Mouse (Mus musculus) thymus, postnatal 0 days (tissue): ENCODE measurements around the gene Cx3cr1. TPM values are rescaled to one million over a fixed set of nuclear protein-coding genes. Genes with fewer than 3 reads are reported as not detected.

ENCODE experiments used
- DNase-seq: peaks from one replicate; pipeline ENCODE4 v3.0.0-alpha.2; 2015; ENCODE audit warnings: low spot score
- polyA plus RNA-seq: library from polyadenylated mRNA; unstranded; fragments of >200 nt; fragmentation: Nextera tagmentation; extraction: Ambion mirVana; gene quantifications from 2 replicates; pipeline ENCODE4 v1.2.1, GENCODE M21; 2015

Cx3cr1 gene
- polyA plus RNA-seq, 1 experiment from 2014 or later: 4.3 TPM

DNA sequence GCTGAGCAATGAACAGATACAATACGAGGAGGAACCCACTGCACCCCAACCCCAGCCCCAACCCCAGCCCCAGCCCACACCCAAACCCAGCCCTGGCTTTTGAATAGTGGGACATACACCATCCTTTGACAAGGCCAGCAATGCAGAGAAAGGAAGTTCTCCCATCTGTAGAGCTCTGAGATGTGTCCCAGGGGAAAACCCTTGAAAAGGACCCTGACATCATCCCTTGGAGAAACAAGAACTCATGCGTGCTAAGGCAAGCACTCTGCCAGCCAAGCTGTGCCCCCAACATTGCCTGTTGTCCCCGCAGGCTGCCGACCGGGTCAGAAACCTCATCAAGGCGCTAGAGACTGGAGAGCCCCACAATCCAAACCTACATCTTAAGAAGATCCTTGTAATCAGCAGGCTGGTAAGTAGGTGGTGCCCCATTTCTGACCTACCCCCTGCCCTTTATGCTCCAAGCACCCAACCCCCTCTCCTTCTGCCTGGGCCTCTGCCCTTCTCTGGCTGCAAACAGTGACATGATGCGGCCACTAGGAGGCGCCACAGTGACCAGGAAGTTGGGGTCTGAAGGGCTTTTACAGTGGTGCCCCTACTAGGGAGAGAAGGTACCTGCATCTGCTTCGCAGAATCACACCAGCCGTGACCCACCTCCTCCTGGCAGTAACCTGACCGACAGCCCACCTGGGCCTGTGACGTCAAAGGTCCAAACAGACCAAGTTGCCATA lies 124.3 kb downstream of the Cx3cr1 start:
- DNase-seq: peak; percentile 65

DNA sequence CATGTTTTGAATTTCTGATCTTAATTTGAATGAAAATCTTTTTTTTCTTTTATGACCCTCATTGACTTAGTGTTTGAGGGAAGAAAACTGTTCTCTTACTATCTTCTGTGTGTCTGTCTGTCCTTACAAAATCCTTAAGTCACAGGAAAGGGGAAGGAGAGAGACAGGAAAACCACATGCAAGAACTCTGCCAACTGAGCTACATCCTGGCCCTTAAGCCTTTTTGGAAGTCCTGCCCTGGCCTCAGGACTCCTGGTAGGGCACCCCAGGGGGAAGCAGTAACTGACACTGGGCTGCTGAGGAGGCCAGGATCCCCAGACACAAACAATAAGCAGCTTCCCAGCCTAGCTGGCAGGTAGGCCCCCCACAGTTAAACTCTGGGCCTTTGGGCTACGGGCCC lies 126.4 kb downstream of the Cx3cr1 start:
- no peak for DNase-seq

- DNase-seq: no peak
These were observed 127.8 kb downstream of the Cx3cr1 start for GRCm38 (mm10) chr9:119941861-119942260.

DNA sequence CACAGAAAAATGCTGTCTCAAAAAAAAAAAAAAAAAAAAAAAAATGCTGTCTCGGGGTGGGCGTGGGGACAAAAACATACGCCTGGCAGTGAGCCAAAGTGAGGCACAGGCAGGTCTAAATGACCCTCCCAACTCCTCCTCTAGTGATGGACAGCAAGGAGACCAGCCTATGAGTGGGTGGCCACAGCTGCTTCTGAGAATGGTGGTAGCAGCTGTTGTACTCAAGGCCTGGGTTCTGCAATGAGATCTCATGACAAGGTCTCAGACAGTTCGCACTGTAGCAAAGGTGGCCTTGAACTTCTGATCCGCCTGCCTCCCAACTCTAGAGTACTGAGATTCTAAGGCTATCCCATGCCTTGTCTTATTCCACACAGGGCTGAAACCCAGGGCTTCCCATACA lies 128.3 kb downstream of the Cx3cr1 start:
- no peak for DNase-seq

DNA sequence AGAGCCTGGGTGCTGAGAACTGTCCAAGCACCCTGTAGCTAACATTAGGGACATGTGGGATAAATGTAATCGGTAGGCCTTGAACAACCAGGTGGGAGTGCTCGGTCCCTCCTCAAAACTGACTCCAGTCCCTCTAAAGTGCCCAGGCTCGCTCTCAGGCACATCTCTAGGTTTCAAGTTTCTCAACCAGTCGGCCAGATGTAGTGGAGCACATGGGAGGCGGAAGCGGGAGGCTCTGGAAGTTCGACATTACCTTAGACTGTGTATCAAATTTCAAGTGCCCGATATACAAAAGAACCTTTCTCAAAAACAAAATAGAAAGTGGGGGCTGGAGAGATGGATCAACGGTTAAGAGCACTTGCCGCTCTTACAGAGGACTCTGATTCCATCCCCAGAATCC lies 130.0 kb downstream of the Cx3cr1 start:
- no peak for DNase-seq

- DNase-seq: peak; percentile 26
These were observed 131.2 kb downstream of the Cx3cr1 start for GRCm38 (mm10) chr9:119938496-119938895.

GRCm38 (mm10) chr9:119937005-119937773 lies 132.5 kb downstream of the Cx3cr1 start, which contains the start of the genes Gorasp1 and Ttc21a:
TSS of gene Gorasp1 (minus strand) at chr9:119937565.
TSS of gene Ttc21a (plus strand) at chr9:119937606.
- DNase-seq: peak; percentile 94

- no peak for DNase-seq
These were observed 136.0 kb downstream of the Cx3cr1 start for GRCm38 (mm10) chr9:119933675-119934074.

DNA sequence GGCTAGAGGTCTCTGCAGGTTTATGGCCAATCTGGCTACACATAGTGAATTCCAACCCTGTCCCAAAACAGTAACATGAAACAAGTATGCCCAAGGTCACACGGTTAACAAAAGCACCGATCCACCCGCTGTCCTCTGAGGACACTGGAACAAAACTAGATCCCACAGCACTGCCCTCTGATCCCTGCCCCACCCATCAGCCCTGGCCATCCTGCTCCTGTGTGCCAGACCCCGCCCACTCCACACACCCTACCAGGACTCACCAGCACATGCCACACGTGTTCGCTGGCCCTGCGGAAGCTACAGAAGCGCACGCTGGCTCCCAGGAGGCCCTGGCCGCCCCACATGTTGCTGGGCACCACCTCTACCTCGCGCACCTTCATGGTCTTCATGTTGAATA lies 137.3 kb downstream of the Cx3cr1 start:
- DNase-seq: no peak

GRCm38 (mm10) chr9:119926497-119926896 lies 143.2 kb downstream of the Cx3cr1 start:
- DNase-seq: no peak

- DNase-seq: no peak
These were observed 143.9 kb downstream of the Cx3cr1 start for GRCm38 (mm10) chr9:119925729-119926128.

DNA sequence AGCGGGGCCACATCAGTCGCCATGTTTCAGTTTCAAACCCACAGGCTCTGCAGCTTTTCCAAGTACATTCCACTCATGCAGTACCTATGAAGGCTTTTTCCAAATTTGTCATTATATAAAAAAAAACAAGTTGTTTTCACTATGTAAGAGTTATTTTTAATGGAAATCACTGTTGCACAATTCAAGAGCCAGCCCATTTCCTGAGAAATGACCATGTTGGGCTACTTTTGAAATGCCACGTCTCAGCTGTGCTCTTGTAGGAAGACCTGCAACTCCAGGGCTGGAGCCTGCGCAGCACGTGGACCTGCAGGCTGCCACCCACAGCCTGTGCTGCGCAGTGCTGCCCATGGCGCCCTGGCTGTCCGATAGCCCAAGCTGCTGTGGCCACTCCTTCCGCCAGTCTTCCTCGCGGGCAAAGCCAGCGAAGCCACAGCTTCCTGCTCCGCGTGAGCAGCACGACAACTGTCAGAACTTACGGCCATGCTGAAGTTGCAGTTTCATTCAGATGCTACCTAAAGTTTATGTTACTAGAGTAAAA lies 144.5 kb downstream of the Cx3cr1 start:
- DNase-seq: no peak

GRCm38 (mm10) chr9:119923462-119923861 lies 146.2 kb downstream of the Cx3cr1 start:
- no peak for DNase-seq

GRCm38 (mm10) chr9:119919858-119920257 lies 149.8 kb downstream of the Cx3cr1 start:
- DNase-seq: no peak

DNA sequence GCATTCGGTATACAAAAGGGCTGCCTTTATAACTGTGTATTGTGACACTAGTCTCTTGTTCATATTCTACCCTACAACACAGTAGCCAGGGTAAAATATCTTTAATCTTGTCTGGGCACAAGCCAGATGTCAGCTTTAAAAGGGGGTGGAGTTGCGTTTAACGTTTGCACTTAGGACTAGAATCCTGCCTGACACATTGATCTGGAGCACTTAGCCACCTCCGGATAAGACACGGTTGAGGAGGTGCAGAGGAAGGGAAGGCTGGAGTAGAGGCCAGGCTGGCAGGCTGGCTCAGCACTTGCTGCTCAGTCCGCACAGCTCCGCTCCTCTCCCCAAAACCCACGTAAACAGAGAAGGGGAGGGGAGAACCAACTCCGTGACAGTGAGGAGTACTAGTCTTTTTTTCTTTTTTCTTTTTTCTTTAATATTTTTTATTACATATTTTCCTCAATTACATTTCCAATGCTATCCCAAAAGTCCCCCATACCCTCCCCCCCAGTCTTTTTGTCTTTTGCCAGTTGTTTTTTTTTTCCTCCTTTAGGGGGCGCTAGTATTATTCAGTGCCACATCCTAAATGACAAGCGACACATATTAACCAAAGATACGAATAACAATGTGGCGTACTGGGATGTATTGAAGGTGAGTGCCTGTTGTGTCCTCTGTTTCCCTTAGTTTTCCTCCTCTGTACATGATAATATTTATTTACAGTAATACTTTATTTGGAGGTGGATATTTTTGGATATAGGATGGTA lies 156.4 kb downstream of the Cx3cr1 start:
- no peak for DNase-seq

DNA sequence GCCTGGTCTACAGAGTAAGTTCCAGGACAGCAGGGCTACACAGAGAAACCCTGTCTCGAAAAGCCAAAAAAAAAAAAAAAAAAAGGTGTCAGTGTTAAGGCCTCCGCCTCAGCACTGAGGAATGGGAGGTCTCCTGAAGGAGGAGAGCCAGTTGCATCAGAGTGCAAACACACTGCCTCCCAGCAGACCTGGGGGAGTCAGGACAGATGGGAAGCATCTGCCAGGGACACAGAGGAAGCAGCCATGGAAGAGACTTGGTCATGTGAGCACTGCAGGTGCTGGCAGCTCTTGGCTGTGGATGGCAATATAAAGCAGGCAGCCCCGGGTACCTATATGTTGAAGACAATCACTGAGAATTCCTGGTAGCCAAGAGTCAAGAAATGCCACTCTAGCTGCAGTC lies 159.7 kb downstream of the Cx3cr1 start:
- DNase-seq: no peak

GRCm38 (mm10) chr9:119908708-119909107 lies 161.0 kb downstream of the Cx3cr1 start:
- DNase-seq: no peak

DNA sequence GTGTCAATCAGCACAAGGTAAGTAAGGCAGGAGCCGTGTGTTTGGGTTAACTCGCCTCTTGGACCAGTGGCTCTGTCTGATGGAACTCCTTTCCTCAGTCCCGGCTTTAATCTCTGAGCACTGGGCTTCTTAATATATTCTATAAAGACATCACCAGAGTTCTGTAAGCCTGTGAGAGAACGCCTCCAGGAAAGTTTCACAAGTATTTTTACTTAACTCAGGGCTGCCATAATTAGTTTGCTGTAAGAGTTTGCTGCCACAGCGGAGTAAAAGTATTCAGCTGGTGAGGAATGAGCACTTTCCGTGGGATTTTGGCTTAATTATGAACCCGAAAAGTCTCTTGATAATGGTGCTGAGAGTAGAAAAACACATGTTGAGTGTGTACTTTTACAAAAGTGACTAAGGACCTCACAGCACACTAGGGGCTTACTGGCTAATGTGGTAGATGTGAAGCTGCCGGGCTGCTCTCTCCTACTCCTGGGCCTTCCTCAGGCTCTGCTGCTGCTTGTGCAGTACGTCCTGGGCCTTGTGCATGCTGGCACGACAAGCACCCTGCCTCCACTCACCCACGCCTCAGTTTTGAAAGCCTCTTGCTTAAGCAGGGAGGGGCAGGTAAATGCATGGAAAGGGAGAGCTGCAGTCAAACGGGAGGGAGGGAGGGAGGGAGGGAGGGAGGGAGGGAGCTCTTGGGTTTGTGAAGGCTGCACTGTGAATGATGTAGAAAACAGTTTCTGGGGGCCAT lies 167.1 kb downstream of the Cx3cr1 start:
- no peak for DNase-seq

DNA sequence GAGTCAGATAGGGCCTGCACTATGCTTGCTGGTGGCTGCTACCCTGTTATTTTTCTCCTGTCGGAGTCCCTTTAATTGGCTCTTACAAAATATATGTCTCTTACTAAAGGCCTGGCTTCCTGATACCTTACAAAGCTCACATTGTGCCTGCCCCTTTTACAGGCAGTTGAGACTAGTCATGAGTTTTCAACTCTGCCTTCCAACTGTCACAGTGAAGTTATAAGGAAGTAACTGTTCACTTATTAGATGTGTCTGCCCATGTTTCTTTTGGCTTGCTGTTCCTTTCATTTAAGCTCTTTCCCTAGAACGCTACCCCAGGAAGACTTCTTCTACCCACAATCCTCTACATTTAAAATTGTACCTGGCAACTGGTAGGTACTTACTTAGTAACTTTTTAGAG lies 170.2 kb downstream of the Cx3cr1 start:
- no peak for DNase-seq

DNA sequence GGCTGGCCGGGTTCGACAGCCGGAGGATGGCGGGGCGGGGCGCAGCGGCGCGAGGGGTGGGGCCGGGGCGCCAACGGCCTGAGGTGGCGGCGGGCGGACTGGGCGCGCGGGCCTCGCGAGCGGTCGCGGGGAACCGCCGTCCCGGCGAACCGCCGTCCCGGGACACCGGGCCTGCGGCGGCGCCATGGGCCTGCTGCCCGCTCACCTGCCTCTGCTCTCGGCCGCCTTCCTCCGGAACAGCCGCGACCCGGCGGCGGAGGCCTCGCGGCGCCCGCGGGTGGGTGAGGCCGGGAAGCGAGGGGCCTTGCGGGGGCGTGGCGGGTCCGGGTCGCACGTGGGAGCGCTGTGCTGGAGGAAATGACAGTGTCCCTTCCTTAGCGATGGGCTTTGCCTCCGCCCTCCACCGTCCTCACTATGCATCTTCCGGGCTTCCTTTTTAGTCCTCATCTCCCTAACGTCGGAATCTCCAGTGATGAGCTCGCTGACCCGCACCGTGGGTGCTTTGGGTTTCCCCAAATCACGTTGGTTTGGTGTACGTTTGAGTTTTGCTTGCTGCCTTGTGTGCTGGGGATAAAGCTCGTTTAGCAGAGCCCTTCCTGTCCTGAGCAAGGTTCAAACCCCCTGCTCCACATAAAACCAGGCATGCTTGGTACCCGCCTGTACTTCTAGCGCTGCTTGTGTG lies 174.5 kb downstream of the Cx3cr1 start:
- DNase-seq: peak; percentile 42
